Mouse (Mus musculus) heart, adult 18-20 months (tissue): ENCODE data around the gene Gm49416. TPM values are rescaled to one million over a fixed set of nuclear protein-coding genes. Genes with fewer than 3 reads are reported as not detected.

Source experiments
- microRNA-seq, 2 experiments: library from miRNA; unstranded; fragments of <30 nt; microRNA quantifications; one replicate each; pipeline ENCODE4 v1.2.0; 2022
- total RNA-seq, 2 experiments: library from RNA; stranded (reverse); gene quantifications; 2 replicates each; pipeline ENCODE4 v1.2.3; 2021

Gene Gm49416
- total RNA-seq, 2 experiments from 2014 or later: 3.4 TPM; not detected in 1

Small RNAs within 50 kb of the gene (microRNA-seq; reads per million reads assigned to microRNA genes)
- gene Mir5136: 0 reads per million in 2 experiments

Other genes with a start within 250 kb of the Gm49416 start
- gene Chrm1, start 225.1 kb upstream of the Gm49416 start, total RNA-seq: under 1 TPM in 1 of 2 experiments, not detected in 1; 0.10 TPM
- gene Slc3a2, start 165.6 kb upstream of the Gm49416 start, total RNA-seq: 10 to 100 TPM; 42.4 to 48.1 TPM
- gene Wdr74, start 153.1 kb upstream of the Gm49416 start, total RNA-seq: 10 to 100 TPM; 18.8 to 22.3 TPM
- gene 1700092M07Rik, start 148.2 kb upstream of the Gm49416 start, total RNA-seq: under 1 TPM in 1 of 2 experiments, not detected in 1; 0.72 TPM
- 10 to 100 TPM; 21.3 to 27.1 TPM for gene Stx5a, start 147.5 kb upstream of the Gm49416 start, total RNA-seq
- 10 to 100 TPM; 31.6 to 35.6 TPM for gene Nxf1, start 131.9 kb upstream of the Gm49416 start, total RNA-seq
- gene Tmem223, start 117.9 kb upstream of the Gm49416 start, total RNA-seq: 100 to 1,000 TPM; 133 to 134 TPM
- 10 to 100 TPM; 12.0 to 12.6 TPM for gene Tmem179b, start 114.5 kb upstream of the Gm49416 start, total RNA-seq
- gene Taf6l, start 102.5 kb upstream of the Gm49416 start, total RNA-seq: 1 to 10 TPM; 7.2 to 8.6 TPM
- 10 to 100 TPM; 58.3 to 60.9 TPM for gene Polr2g, start 90.3 kb upstream of the Gm49416 start, total RNA-seq
- gene Zbtb3, start 86.4 kb upstream of the Gm49416 start, total RNA-seq: 1 to 10 TPM in 1 of 2 experiments, under 1 TPM in 1; 0.79 to 1.6 TPM
- gene Ttc9c, start 69.6 kb upstream of the Gm49416 start, total RNA-seq: 10 to 100 TPM; 13.6 to 18.3 TPM
- gene Hnrnpul2, start 68.9 kb upstream of the Gm49416 start, total RNA-seq: 10 to 100 TPM; 47.2 to 47.4 TPM
- not detected for gene AC129217.1, start 59.2 kb upstream of the Gm49416 start, total RNA-seq
- 10 to 100 TPM; 24.7 to 32.2 TPM for gene Bscl2, start 51.5 kb upstream of the Gm49416 start, total RNA-seq
- gene Gng3, start 49.7 kb upstream of the Gm49416 start, total RNA-seq: not detected
- 1 to 10 TPM; 2.3 to 3.6 TPM for gene Lrrn4cl, start 38.2 kb upstream of the Gm49416 start, total RNA-seq
- gene Ubxn1, start 17.4 kb upstream of the Gm49416 start, total RNA-seq: 100 to 1,000 TPM; 125 to 132 TPM
- gene Uqcc3, start 8.0 kb upstream of the Gm49416 start, total RNA-seq: 10 to 100 TPM; 55.9 to 62.8 TPM
- 1 to 10 TPM; 1.6 to 3.8 TPM for gene Lbhd1, start 5.2 kb upstream of the Gm49416 start, total RNA-seq
- not detected for gene Gm49403, start 5.0 kb upstream of the Gm49416 start, total RNA-seq
- gene 1810009A15Rik, start 73 bp upstream of the Gm49416 start, total RNA-seq: 10 to 100 TPM; 19.1 to 20.1 TPM
- gene Ints5, start 4.1 kb downstream of the Gm49416 start, total RNA-seq: 10 to 100 TPM; 11.2 to 11.5 TPM
- 10 to 100 TPM; 45.0 to 52.1 TPM for gene Ganab, start 9.1 kb downstream of the Gm49416 start, total RNA-seq
- 10 to 100 TPM; 38.0 to 38.7 TPM for gene B3gat3, start 31.4 kb downstream of the Gm49416 start, total RNA-seq
- 10 to 100 TPM; 25.7 to 34.7 TPM for gene Rom1, start 40.4 kb downstream of the Gm49416 start, total RNA-seq
- 1 to 10 TPM; 5.7 to 7.6 TPM for gene Eml3, start 40.6 kb downstream of the Gm49416 start, total RNA-seq
- gene Mta2, start 52.9 kb downstream of the Gm49416 start, total RNA-seq: 10 to 100 TPM; 28.8 to 30.1 TPM
- 1 to 10 TPM; 8.2 to 9.5 TPM for gene Tut1, start 64.9 kb downstream of the Gm49416 start, total RNA-seq
- gene Eef1g, start 78.1 kb downstream of the Gm49416 start, total RNA-seq: 100 to 1,000 TPM; 239 to 257 TPM
- 100 to 1,000 TPM; 341 to 356 TPM for gene Ahnak, start 100.4 kb downstream of the Gm49416 start, total RNA-seq
- gene Scgb1a1, start 199.0 kb downstream of the Gm49416 start, total RNA-seq: 10 to 100 TPM in 1 of 2 experiments, not detected in 1; 80.4 TPM
- 10 to 100 TPM; 33.8 to 36.0 TPM for gene Asrgl1, start 246.7 kb downstream of the Gm49416 start, total RNA-seq